Mouse (Mus musculus) hindbrain, embryonic 16.5 days (tissue): ENCODE results near the gene Epb42. TPM values are rescaled to one million over a fixed set of nuclear protein-coding genes. Genes with fewer than 3 reads are reported as not detected.
"Not testable (repeated sequence)": the region's sequence is repeated elsewhere in the genome, so short reads cannot be mapped to it uniquely, and the experiment has no call there.

Experiments
- ATAC-seq: fragments of 200-750 bp; cut with Nextera tagmentation; 2 replicates; pipeline ENCODE4 v1.8.0; 2017; ENCODE audit warnings: moderate TSS enrichment, moderate library complexity
- H3K27ac ChIP-seq: fragments of 300-500 bp; sonication (generic); 2 replicates; pipeline ENCODE4 v1.5.1; 2014; ENCODE audit warnings: low read depth, mild to moderate bottlenecking, control low read depth, low read length, moderate library complexity
- H3K27me3 ChIP-seq: fragments of 300-500 bp; sonication (generic); replicated peaks from 2 replicates; pipeline ENCODE4 v1.6.1; 2014; ENCODE audit warnings: low read length; ENCODE audit not compliant: control insufficient read depth, insufficient read depth
- H3K36me3 ChIP-seq: fragments of 300-500 bp; sonication (generic); 2 replicates; pipeline ENCODE4 v1.6.1; 2014; ENCODE audit warnings: mild to moderate bottlenecking, low read length, moderate library complexity, mixed read lengths; ENCODE audit not compliant: control insufficient read depth, insufficient read depth
- H3K4me1 ChIP-seq: fragments of 300-500 bp; sonication (generic); 2 replicates; pipeline ENCODE4 v1.6.1; 2014; ENCODE audit warnings: low read depth, low read length; ENCODE audit not compliant: control insufficient read depth, insufficient read depth
- H3K4me2 ChIP-seq: fragments of 300-500 bp; sonication (generic); 2 replicates; pipeline ENCODE4 v1.6.1; 2014; ENCODE audit warnings: mild to moderate bottlenecking, low read length, control low read depth, moderate library complexity
- H3K4me3 ChIP-seq: fragments of 300-500 bp; sonication (generic); 2 replicates; pipeline ENCODE4 v1.5.1; 2014; ENCODE audit warnings: mild to moderate bottlenecking, low read length, control low read depth, moderate library complexity
- H3K9ac ChIP-seq: fragments of 300-500 bp; sonication (generic); 2 replicates; pipeline ENCODE4 v1.6.1; 2014; ENCODE audit warnings: low read depth, mild to moderate bottlenecking, control low read depth, low read length, moderate library complexity
- H3K9me3 ChIP-seq: fragments of 300-500 bp; sonication (generic); 2 replicates; pipeline ENCODE4 v1.6.1; 2014; ENCODE audit warnings: mild to moderate bottlenecking, low read length, moderate library complexity; ENCODE audit not compliant: control insufficient read depth
- WGBS: fragments of 180-500 bp; shearing (Covaris S2); extraction: QIAGEN DNeasy Blood & Tissue Kit; methylation state at CpG from one replicate; pipeline ENCODE4 v1.1.7; 2014; 5-methylcytosine and 5-hydroxymethylcytosine counted together
- polyA plus RNA-seq: library from polyadenylated mRNA; unstranded; fragments of >200 nt; fragmentation: Nextera tagmentation; extraction: Ambion mirVana; gene quantifications from 2 replicates; pipeline ENCODE4 v1.2.1, GENCODE M21; 2015

The Epb42 gene
- polyA plus RNA-seq, 1 experiment from 2014 or later, result 0.06 TPM

DNA sequence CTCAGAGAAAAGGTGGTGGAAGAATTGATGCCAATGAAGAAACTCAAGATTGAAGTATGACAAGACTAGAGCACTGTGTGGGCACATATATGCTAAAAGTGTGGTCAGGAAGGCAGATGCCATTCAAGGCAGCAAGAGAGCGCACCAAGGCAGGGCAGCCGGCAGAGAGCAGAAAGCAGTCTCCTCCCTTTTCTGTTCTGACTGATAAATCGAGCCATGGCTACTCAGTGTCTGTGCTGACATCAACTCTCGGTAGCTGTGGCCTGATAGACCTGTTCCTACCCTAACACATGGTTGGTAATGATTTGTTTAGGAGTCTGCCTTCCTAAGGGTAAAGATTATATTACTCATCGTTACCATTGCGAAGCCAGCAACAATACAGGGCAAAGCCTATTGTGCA lies 19.0 kb upstream of the Epb42 start:
- no peak overlapping the region for H3K9ac ChIP-seq
- 91% methylated on average over 6 of the region's 6 CpGs for WGBS
- no peaks in the 10 kb centered on the region for H3K4me1 ChIP-seq
- no peaks in the 10 kb centered on the region for H3K9me3 ChIP-seq
- no peaks in the 10 kb centered on the region for H3K36me3 ChIP-seq
- ATAC-seq, result no peak
- no peak overlapping the region for H3K4me3 ChIP-seq
- H3K27me3 ChIP-seq, result no peaks in the 10 kb centered on the region
- no peak overlapping the region for H3K27ac ChIP-seq
- H3K4me2 ChIP-seq, result no peak overlapping the region

DNA sequence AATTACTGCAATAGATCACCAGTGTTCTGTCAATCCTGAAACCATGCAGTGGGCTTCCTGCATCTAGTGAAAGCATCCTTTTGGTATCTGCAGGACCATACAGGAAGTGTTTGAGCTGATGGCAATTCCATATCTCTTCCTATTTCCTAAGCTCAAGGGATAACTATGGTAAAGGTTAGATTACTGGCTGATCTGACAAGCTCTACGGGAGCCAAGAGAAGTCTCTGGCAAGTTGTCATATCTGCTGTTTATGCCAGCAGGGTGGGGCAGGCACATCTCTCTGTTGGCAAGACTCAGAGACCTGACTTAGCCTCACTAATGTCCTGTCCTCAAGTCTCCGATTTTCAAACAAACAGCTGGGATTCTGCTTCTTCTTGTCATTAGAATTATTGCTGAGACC lies 17.2 kb upstream of the Epb42 start:
- H3K27ac ChIP-seq, result no peak overlapping the region
- WGBS, result 78% methylated on average over 2 of the region's 2 CpGs
- no peak overlapping the region for H3K4me3 ChIP-seq
- no peak for ATAC-seq
- H3K9me3 ChIP-seq, result no peaks in the 10 kb centered on the region
- H3K27me3 ChIP-seq, result no peaks in the 10 kb centered on the region
- H3K36me3 ChIP-seq, result no peaks in the 10 kb centered on the region
- no peak overlapping the region for H3K4me2 ChIP-seq
- no peak overlapping the region for H3K9ac ChIP-seq
- no peaks in the 10 kb centered on the region for H3K4me1 ChIP-seq

DNA sequence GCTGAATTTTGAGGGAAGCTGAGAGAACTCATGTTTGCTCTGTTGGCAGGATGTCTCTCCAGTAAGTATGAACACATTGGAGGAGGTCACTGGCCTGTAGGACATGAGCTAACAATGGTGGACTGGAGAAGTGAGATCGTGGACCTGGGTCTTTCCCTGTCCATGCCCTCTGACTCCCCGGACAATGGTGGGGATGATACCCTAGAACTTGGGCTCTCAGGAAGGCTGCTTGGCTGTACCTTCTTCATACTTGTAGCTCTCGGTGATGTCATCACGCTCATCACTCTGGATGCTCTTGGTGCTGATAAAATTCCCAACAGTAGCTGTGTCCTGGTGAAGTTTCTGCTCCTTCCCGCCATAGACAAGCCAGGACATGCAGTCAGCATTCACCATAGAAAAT lies 15.3 kb upstream of the Epb42 start:
- H3K27me3 ChIP-seq, result no peaks in the 10 kb centered on the region
- no peak for ATAC-seq
- no peaks in the 10 kb centered on the region for H3K9me3 ChIP-seq
- H3K4me1 ChIP-seq, result no peaks in the 10 kb centered on the region
- H3K4me2 ChIP-seq, result no peak overlapping the region
- no peak overlapping the region for H3K4me3 ChIP-seq
- WGBS, result 87% methylated on average over 5 of the region's 5 CpGs
- no peak overlapping the region for H3K27ac ChIP-seq
- no peaks in the 10 kb centered on the region for H3K36me3 ChIP-seq
- H3K9ac ChIP-seq, result no peak overlapping the region

DNA sequence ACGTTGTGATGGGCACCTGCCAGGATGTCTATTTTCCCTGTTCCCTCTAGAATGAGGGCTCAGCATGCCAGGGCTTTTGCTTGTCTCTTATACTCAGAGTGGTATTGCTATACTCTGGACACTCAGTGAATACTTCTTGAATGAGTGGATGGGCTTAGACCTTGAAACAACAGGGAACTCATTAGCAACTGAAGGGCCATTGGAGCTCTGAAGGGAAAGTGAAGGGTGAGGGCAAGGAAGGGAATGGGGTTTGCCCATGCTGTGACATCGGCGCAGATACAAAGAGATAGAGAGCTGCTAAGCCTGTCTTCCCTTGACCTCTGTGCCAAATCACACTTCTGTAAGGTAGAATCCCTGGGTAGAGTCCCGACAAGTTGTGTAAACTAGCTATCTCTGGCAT lies 8.8 kb upstream of the Epb42 start:
- H3K9ac ChIP-seq, result no peak overlapping the region
- H3K27ac ChIP-seq, result no peak overlapping the region
- H3K36me3 ChIP-seq, result no peaks in the 10 kb centered on the region
- H3K4me2 ChIP-seq, result no peak overlapping the region
- no peaks in the 10 kb centered on the region for H3K9me3 ChIP-seq
- no peaks in the 10 kb centered on the region for H3K4me1 ChIP-seq
- no peak overlapping the region for H3K4me3 ChIP-seq
- 73% methylated on average over 4 of the region's 4 CpGs for WGBS
- no peaks in the 10 kb centered on the region for H3K27me3 ChIP-seq
- ATAC-seq, result no peak

DNA sequence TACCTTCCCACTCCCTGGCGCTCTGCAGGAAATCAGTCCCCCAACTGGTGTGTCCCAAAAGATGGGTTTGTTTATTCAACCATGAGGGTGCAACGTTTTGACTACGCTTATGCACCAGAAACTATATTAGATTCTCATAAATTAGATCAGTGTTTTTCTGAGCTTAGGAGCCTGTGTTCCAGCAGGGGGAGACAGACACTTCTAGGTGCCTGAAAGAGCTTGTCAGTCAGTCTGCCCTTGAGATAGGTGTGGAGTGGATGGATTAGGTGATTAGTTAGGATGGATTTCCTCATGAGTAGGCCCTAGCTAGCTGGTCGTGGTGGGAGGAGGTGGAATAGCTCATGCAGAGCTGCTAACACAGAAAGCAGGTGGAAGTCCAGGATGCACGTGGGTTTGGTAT lies 4.2 kb upstream of the Epb42 start:
- H3K27ac ChIP-seq, result no peak overlapping the region
- H3K9ac ChIP-seq, result no peak overlapping the region
- ATAC-seq, result no peak
- no peak overlapping the region for H3K4me2 ChIP-seq
- no peaks in the 10 kb centered on the region for H3K9me3 ChIP-seq
- H3K4me3 ChIP-seq, result no peak overlapping the region
- no peaks in the 10 kb centered on the region for H3K27me3 ChIP-seq
- H3K36me3 ChIP-seq, result no peaks in the 10 kb centered on the region
- no peaks in the 10 kb centered on the region for H3K4me1 ChIP-seq
- WGBS, result 44% methylated on average over 5 of the region's 5 CpGs

DNA sequence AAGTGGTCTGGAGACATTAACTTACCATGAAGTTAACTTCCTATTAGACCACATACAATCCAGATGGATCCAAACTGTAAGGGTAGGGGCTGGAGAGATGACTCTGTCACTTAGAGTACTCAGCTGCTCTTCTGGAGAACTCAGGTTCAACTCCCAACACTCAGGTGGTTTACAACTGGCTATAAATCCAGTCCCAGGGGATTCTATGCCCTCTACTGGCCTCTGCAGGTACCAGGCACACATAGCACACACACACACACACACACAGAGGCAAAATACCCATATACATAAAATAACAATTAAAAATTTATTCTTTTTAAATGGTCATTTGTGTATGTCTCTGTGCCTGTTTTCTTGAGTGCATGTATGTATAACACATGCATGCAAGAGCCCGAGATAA lies 2.5 kb upstream of the Epb42 start:
- Histone ChIP-seq H3K4me3 (no peak overlapping the region), H3K4me1 (no peaks in the 10 kb centered on the region), H3K9me3 (no peaks in the 10 kb centered on the region), H3K27me3 (no peaks in the 10 kb centered on the region), H3K9ac (no peak overlapping the region), H3K27ac (no peak overlapping the region), H3K4me2 (no peak overlapping the region), H3K36me3 (no peaks in the 10 kb centered on the region)
- no peak for ATAC-seq
- WGBS, result 91% methylated on average over 1 of the region's 1 CpGs

DNA sequence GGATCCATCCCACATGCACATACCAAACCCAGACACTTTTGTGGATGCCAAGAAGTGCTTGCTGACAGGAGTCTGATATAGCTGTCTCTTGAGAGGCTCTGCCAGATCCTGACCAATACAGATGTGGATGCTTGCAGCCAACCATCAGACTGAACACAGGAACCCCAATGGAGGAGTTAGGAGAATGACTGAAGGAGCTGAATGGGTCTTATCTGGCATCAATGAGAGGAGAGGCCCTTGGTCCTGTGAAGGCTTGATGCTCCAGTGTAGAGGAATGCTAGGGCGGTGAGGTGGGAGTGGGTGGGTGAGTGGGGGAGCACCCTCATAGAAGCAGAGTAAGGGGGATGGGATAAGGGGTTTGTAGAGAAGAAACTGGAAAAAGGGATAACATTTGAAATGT lies 2.0 kb upstream of the Epb42 start:
- not testable (repeated sequence) for H3K4me3 ChIP-seq, H3K27ac ChIP-seq, H3K36me3 ChIP-seq, H3K4me2 ChIP-seq, ATAC-seq, H3K4me1 ChIP-seq, H3K9me3 ChIP-seq, H3K27me3 ChIP-seq, H3K9ac ChIP-seq
- 93% methylated on average over 1 of the region's 1 CpGs for WGBS

DNA sequence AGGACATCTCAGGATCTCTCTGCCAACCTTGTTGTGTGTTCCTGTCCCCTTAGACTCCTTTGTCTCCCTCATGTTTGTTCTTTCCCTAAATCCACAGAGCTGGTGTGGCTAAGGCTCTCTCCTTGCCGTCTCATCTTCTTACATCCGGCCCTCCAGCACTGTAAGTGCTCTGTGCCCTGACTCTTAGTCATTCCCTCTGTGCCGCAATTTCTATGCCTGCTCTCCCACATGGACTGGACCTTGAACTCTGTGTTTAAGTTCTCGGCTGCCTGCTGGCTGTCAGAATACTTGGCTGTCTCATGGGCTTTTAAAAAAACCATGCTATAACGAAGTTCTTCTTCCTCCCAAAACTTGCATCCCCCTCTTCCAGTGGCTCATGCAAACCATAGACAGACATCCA lies 14.0 kb downstream of the Epb42 start:
- Histone ChIP-seq H3K27ac (no peak overlapping the region), H3K9ac (no peak overlapping the region), H3K4me3 (no peak overlapping the region), H3K27me3 (no peaks in the 10 kb centered on the region), H3K9me3 (no peaks in the 10 kb centered on the region), H3K36me3 (peaks cover under 1% of the 10 kb centered on the region; the same call in 1 of the 2 replicates), H3K4me1 (no peaks in the 10 kb centered on the region), H3K4me2 (no peak overlapping the region)
- no peak for ATAC-seq
- WGBS, result 70% methylated on average over 5 of the region's 5 CpGs

DNA sequence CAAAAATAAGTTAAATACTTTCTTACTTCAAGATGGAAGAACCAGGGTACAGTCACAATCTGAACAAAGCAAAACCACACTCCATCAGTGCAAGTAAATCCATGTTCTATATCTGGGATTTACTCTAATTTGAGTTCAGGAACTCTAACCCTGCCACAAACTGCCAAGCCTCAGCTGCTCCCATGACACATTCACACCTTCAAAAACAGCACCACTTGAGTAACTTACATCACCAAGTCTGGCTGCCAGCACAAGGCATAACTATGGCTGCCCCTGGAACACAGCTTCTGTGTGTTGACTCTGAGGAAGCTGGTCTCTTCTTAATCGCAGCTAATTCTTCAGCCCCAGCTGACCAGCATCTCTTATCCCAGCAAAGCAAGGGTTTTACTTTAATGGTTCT lies 19.7 kb downstream of the Epb42 start:
- no peak overlapping the region for H3K4me2 ChIP-seq
- no peak overlapping the region for H3K9ac ChIP-seq
- WGBS, result 100% methylated on average over 1 of the region's 1 CpGs
- H3K4me3 ChIP-seq, result no peak overlapping the region
- no peaks in the 10 kb centered on the region for H3K27me3 ChIP-seq
- H3K4me1 ChIP-seq, result no peaks in the 10 kb centered on the region
- no peak overlapping the region for H3K27ac ChIP-seq
- peaks cover 28% of the 10 kb centered on the region for H3K36me3 ChIP-seq
- ATAC-seq, result no peak
- H3K9me3 ChIP-seq, result no peaks in the 10 kb centered on the region

DNA sequence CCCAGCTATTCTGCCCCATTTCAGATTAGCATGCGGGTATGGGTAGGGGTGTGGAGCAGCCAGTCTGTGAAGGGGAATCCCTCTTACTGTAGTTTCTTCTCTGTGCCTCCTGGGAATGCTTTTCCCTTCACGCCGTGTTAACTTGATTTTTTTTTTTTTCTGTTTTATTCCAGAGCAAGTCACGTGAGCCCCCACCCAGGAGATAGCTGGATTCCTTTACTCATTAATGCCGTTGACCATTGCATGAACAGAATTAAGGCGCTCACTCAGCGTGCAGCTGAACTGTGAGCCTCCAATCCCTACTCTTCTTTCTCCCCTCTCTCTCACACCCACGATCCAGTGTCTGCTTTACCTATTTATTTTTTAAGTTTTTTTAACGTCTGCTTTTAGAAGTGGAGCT lies 20.6 kb downstream of the Epb42 start:
- WGBS, result 82% methylated on average over 9 of the region's 9 CpGs
- no peak overlapping the region for H3K4me3 ChIP-seq
- H3K27ac ChIP-seq, result no peak overlapping the region
- H3K9ac ChIP-seq, result no peak overlapping the region
- no peaks in the 10 kb centered on the region for H3K4me1 ChIP-seq
- H3K36me3 ChIP-seq, result peaks cover 31% of the 10 kb centered on the region
- H3K9me3 ChIP-seq, result no peaks in the 10 kb centered on the region
- no peak for ATAC-seq
- no peak overlapping the region for H3K4me2 ChIP-seq
- no peaks in the 10 kb centered on the region for H3K27me3 ChIP-seq
